2 mouse cellular contexts compared by ENCODE assay signal in genomic region chr2:121501550-121501949, GRCm38 (mm10). TPM values are rescaled to one million over a fixed set of nuclear protein-coding genes. Genes with fewer than 3 reads are reported as not detected.
"Had no signal": no experiment of that assay in that cellular context is flagged by ENCODE, and none has a peak within 500 bp of the region (broad histone marks: within the 10 kb centered on the region; RNA-seq: fewer than 3 reads in every experiment).

No protein-coding gene starts in this region.

RNA-seq across cellular contexts. Expression of gene Serinc4, which starts 45.0 kb away (rescaled TPM):
- polyA plus RNA-seq: liver, embryonic 15.5 days; liver, postnatal 0 days had no signal
